14 mouse cellular contexts compared by ENCODE assay signal in the genomic region with DNA sequence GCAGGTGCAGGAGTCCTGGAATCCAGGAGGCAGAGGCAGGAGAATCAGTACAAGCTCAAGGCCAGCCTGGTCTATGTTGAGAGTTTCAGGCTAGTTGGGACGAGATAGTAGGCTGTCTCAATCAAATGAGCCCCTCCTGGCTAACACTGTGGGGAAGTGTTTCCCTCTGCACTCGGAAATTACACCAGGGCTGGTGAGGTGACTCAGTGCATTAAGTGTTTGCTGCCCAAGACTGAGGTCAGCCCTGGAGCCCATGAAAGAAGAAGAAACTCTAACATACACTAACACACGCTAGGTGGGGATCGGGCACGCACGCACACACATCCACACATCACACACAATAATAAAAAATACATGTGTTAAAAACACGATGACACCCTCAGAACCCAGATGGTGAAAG. TPM values are rescaled to one million over a fixed set of nuclear protein-coding genes. Genes with fewer than 3 reads are reported as not detected.
DNase-seq lines count a peak whose midpoint lies in the region; ATAC-seq lines count a peak whose summit lies in the region.
"Had no signal": no experiment of that assay in that cellular context is flagged by ENCODE, and none has a peak within 500 bp of the region (broad histone marks: within the 10 kb centered on the region; RNA-seq: fewer than 3 reads in every experiment).

No protein-coding gene starts in this region.

- ATAC-seq in forebrain, embryonic 15.5 days (replicated peaks) = no peak
- no peak for ATAC-seq in hindbrain, embryonic 14.5 days (ENCODE audit: low FRiP score)
- ATAC-seq in hindbrain, embryonic 16.5 days = no peak

- H3K9ac ChIP-seq in forebrain, embryonic 15.5 days (replicated peaks) = no peak overlapping the region
- no peak overlapping the region for H3K9ac ChIP-seq in hindbrain, embryonic 14.5 days
- H3K9ac ChIP-seq in hindbrain, embryonic 16.5 days (ENCODE audit: low read depth, low read length) = no peak overlapping the region
- H3K9ac ChIP-seq: lung, embryonic 14.5 days; neural tube, embryonic 15.5 days had no signal

- H3K4me2 ChIP-seq in forebrain, embryonic 15.5 days (replicated peaks) = no peak overlapping the region
- H3K4me2 ChIP-seq in hindbrain, embryonic 14.5 days (replicated peaks) = no peak overlapping the region
- H3K4me2 ChIP-seq in hindbrain, embryonic 16.5 days (ENCODE audit: low read length) = no peak overlapping the region
- H3K4me2 ChIP-seq: lung, embryonic 14.5 days; neural tube, embryonic 15.5 days had no signal

- H3K36me3 ChIP-seq in forebrain, embryonic 15.5 days = no peaks in the 10 kb centered on the region
- H3K36me3 ChIP-seq in forebrain, embryonic 10.5 days (replicated peaks) = no peaks in the 10 kb centered on the region
- no peaks in the 10 kb centered on the region for H3K36me3 ChIP-seq in hindbrain, embryonic 14.5 days (replicated peaks; ENCODE audit: control insufficient read depth, insufficient read depth)
- no peaks in the 10 kb centered on the region for H3K36me3 ChIP-seq in hindbrain, embryonic 16.5 days (ENCODE audit: control insufficient read depth, insufficient read depth, low read length)
- H3K36me3 ChIP-seq in macrophage (ENCODE audit: inconsistent target) = no peaks in the 10 kb centered on the region
- H3K36me3 ChIP-seq: neural tube, embryonic 15.5 days had no signal

- H3K4me3 ChIP-seq in forebrain, embryonic 15.5 days = no peak overlapping the region
- H3K4me3 ChIP-seq in forebrain, embryonic 10.5 days = no peak overlapping the region
- no peak overlapping the region for H3K4me3 ChIP-seq in hindbrain, embryonic 14.5 days (replicated peaks; ENCODE audit: low read length)
- H3K4me3 ChIP-seq in hindbrain, embryonic 16.5 days (ENCODE audit: low read length) = no peak overlapping the region
- no peak overlapping the region for H3K4me3 ChIP-seq in macrophage (ENCODE audit: inconsistent target)
- H3K4me3 ChIP-seq: neural tube, embryonic 15.5 days had no signal

- WGBS in forebrain, embryonic 15.5 days = 84% methylated on average over 7 of the region's 7 CpGs
- 90% methylated on average over 7 of the region's 7 CpGs for WGBS in forebrain, embryonic 10.5 days
- WGBS in hindbrain, embryonic 14.5 days = 87% methylated on average over 7 of the region's 7 CpGs
- 85% methylated on average over 7 of the region's 7 CpGs for WGBS in hindbrain, embryonic 16.5 days
- WGBS in macrophage (ENCODE audit: missing documents) = 41% methylated on average over 5 of the region's 7 CpGs

- no peaks in the 10 kb centered on the region for H3K9me3 ChIP-seq in forebrain, embryonic 15.5 days
- H3K9me3 ChIP-seq in forebrain, embryonic 10.5 days = no peaks in the 10 kb centered on the region
- H3K9me3 ChIP-seq in hindbrain, embryonic 14.5 days (ENCODE audit: control insufficient read depth, low read length) = no peaks in the 10 kb centered on the region
- no peaks in the 10 kb centered on the region for H3K9me3 ChIP-seq in hindbrain, embryonic 16.5 days (ENCODE audit: control insufficient read depth, low read length)
- H3K9me3 ChIP-seq: neural tube, embryonic 15.5 days had no signal

- H3K27me3 ChIP-seq in forebrain, embryonic 15.5 days = no peaks in the 10 kb centered on the region
- no peaks in the 10 kb centered on the region for H3K27me3 ChIP-seq in forebrain, embryonic 10.5 days (ENCODE audit: poor library complexity, severe bottlenecking)
- no peaks in the 10 kb centered on the region for H3K27me3 ChIP-seq in hindbrain, embryonic 14.5 days (ENCODE audit: control insufficient read depth, insufficient read depth, low read length)
- H3K27me3 ChIP-seq in hindbrain, embryonic 16.5 days (replicated peaks; ENCODE audit: control insufficient read depth, insufficient read depth, low read length) = no peaks in the 10 kb centered on the region
- H3K27me3 ChIP-seq: neural tube, embryonic 15.5 days had no signal

- peaks cover 36% of the 10 kb centered on the region for H3K79me2 ChIP-seq in macrophage (ENCODE audit: inconsistent target)

- DNase-seq in forebrain, embryonic 10.5 days (ENCODE audit: extremely low spot score, low spot score) = no peak
- DNase-seq in hindbrain, embryonic 14.5 days (ENCODE audit: low spot score) = no peak
- DNase-seq in 416B (ENCODE audit: low read depth) = peak; percentile 70
- DNase-seq in thymus, postnatal 0 days (ENCODE audit: low spot score) = no peak
- DNase-seq in frontal cortex, postnatal 10 days (ENCODE audit: low spot score in 2 of 2) = no peak
- DNase-seq: adrenal gland, adult 2 months; cerebellum, adult 9-10 months; kidney, adult 9 months; lung, embryonic 14.5 days; thymus, postnatal 14 days had no signal

- peak overlapping the region; percentile 85 for H3K27ac ChIP-seq in forebrain, embryonic 15.5 days (replicated peaks)
- H3K27ac ChIP-seq in forebrain, embryonic 10.5 days = no peak overlapping the region
- H3K27ac ChIP-seq in hindbrain, embryonic 14.5 days = 0 out of 2 replicates have a peak overlapping the region, but pooled peaks have one; percentile 24
- H3K27ac ChIP-seq in hindbrain, embryonic 16.5 days (ENCODE audit: low read depth, low read length) = no peak overlapping the region
- peak overlapping the region; percentile 27; the same call in 1 of the 2 replicates for H3K27ac ChIP-seq in macrophage

- peaks cover 61% of the 10 kb centered on the region for H3K4me1 ChIP-seq in forebrain, embryonic 15.5 days
- H3K4me1 ChIP-seq in forebrain, embryonic 10.5 days = peaks cover 25% of the 10 kb centered on the region
- peaks cover 43% of the 10 kb centered on the region for H3K4me1 ChIP-seq in hindbrain, embryonic 14.5 days (replicated peaks; ENCODE audit: control insufficient read depth, insufficient read depth, low read length)
- H3K4me1 ChIP-seq in hindbrain, embryonic 16.5 days (ENCODE audit: control insufficient read depth, insufficient read depth, low read depth, low read length) = peaks cover 38% of the 10 kb centered on the region

RNA-seq across cellular contexts. Expression of a gene that starts 34.3 kb away (rescaled TPM):
- polyA plus RNA-seq in forebrain, embryonic 15.5 days (2015; fragmentation: Nextera tagmentation; extraction: Ambion mirVana) = 17.0 and 20.9 TPM in 2 replicates
- 7.8 and 9.3 TPM in 2 replicates for polyA plus RNA-seq in forebrain, embryonic 10.5 days (2016; fragmentation: Nextera tagmentation; extraction: Ambion mirVana)
- 14.4 and 16.8 TPM in 2 replicates for polyA plus RNA-seq in hindbrain, embryonic 14.5 days (2014; fragmentation: Nextera tagmentation; extraction: Ambion mirVana)
- polyA plus RNA-seq in hindbrain, embryonic 16.5 days (2015; fragmentation: Nextera tagmentation; extraction: Ambion mirVana) = 14.2 and 16.1 TPM in 2 replicates
- 10 to 100 TPM; 25.8 to 70.8 (median 50.4) TPM for total RNA-seq in macrophage (2018; cell fraction: chromatin; rRNA removed)
- total RNA-seq in macrophage (2018; cell fraction: cytosol; rRNA removed) = 10 to 100 TPM in 22 of 26 experiments, 1 to 10 TPM in 4; 8.8 to 17.2 (median 12.5) TPM
- total RNA-seq in macrophage (2018; cell fraction: nucleus; rRNA removed) = 10 to 100 TPM; 11.8 to 43.9 (median 26.0) TPM
- 9.6 to 16.5 TPM (median 11.3 TPM) in 3 replicates for polyA plus RNA-seq in macrophage (2018)
- polyA plus RNA-seq in thymus, postnatal 0 days (2015; fragmentation: Nextera tagmentation; extraction: Ambion mirVana) = 18.8 and 19.0 TPM in 2 replicates

Comparison
In these comparisons a context has a peak if more than half of its experiments do, and no peak if none do; other contexts are left out.
1. H3K27ac ChIP-seq: peak in forebrain, embryonic 15.5 days (single experiment), hindbrain, embryonic 14.5 days (single experiment) and macrophage (single experiment); none in forebrain, embryonic 10.5 days (single experiment) and hindbrain, embryonic 16.5 days (single experiment).